Mouse (Mus musculus): ENCODE measurements around the gene Krtap8-1. TPM values are rescaled to one million over a fixed set of nuclear protein-coding genes. Genes with fewer than 3 reads are reported as not detected.

Gene Krtap8-1
- not detected for total RNA-seq (2021)
- long read RNA-seq, experiment 1, result 0 reads
- long read RNA-seq, experiment 2, result 0 reads

DNA sequence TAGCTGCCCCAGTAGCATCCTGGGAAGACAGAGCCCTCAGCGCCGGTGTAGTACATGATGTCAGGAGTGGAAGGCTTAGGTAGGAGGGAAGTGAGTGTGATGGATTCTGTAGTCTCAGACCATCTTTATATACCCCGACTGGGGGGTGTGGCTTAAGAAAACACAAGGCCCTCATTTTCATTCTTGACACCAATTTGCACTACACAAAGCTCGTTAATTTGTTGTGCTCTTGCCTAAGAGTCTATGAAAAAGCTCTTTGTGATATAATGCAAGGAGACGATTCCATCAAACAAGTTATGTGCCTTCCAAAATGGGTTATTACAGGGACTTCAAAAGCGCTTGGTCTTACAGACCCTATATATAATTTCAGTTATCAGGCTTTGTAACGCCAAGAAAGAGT lies at the start of gene Krtap8-1:
Gene Krtap8-1, minus strand, starts transcription at position 101 of the 400 bp plus-strand sequence.
- DNase-seq (ENCODE audit: low spot score in 2 of 2), result no peak

DNA sequence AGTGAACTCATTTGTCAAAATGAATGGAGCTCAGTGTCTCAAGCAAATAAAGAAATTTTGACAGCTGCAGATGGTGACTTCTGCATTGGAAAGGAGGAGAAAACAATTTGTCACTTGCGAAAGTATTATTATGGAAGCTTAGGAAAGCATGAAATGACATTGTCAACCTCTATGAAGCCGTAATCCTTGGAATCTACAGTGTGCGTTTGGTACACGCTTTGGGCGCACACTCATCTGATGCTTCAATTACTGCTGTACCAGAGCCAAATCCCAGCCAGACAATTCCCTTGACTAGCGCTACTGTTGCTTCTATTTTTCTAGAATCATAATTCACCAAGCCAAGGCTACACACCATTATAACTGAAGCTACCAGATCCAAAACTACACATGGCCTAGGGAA lies 49.6 kb upstream of the Krtap8-1 start:
- no peak for DNase-seq (ENCODE audit: low spot score in 2 of 2)

DNA sequence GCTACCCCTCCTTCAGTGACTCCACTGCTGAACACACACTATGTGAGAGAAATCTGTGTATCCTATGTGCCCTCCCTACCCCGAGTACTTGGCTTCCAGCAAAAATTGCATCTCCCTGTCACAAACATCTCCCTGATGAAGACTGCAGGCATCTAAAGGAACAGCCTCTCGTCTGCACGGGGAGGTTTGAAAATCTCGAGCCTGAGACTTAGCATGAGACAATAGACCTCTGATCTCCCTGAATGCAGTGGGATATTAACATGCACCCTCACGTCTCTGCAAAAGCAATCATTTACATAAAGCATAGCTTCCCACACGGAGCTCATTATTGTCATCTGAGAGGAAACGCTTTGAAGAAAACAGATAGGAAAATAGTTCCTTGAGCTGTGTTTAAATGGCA lies 42.8 kb upstream of the Krtap8-1 start:
- no peak for DNase-seq (ENCODE audit: low spot score in 2 of 2)

DNA sequence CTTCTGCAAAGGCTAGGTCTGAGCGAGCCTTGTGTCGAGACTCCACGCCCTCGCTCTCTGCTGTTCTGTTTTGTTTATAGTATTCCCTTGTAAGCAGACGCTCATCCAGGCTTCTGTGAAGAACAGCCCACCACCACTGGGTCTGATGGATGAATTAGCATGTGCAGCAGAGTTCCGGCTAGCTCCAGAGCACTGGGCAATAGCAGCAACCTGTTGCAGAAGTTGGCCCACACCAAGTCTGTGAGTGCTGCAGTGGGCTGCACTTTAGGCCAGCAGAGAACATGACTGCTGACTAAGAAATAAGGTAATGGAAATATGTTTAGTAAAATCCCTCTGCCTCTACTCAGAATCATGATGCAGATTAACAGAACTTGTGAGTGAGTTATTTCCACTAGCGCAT lies 42.1 kb upstream of the Krtap8-1 start:
- DNase-seq (ENCODE audit: low spot score in 2 of 2), result no peak

DNA sequence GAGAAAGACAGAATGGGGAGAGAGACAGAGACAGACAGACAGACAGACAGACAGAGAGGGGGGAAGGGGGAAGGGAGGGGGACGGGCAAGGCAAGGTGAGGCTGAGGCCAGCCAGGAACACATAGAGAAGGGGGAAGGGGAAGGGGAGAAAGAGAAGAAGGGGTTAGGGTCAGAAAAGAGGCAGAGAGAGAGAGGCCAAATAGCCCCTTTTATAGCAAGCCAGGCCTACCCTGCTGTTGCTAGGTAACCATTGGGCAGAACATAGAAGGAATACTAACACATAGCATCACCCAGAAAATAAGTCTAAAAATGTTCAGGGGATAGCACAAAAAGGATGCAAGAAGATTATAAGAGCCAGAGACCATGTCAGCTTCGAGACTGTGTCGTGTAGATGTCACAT lies 40.6 kb upstream of the Krtap8-1 start:
- DNase-seq (ENCODE audit: low spot score in 2 of 2), result no peak

DNA sequence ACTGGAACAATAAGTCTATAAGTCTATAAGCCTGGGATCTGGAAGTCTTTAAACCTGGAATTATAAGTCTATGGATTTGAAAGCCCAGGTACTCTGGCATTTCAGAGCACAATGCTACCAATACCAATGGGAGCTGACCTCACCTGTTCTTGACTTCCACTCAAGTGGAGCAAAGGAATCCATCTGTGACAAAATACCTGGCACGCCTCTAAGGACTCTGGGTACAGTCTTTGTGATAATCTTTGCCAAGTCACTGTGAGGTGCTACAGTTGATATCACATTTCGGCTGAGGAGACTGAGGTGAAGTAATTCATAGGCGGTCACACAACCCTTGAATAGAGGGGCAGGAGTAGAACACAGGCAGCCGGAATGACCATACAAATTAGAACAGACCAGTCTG lies 33.2 kb upstream of the Krtap8-1 start:
- DNase-seq (ENCODE audit: low spot score in 2 of 2), result no peak

DNA sequence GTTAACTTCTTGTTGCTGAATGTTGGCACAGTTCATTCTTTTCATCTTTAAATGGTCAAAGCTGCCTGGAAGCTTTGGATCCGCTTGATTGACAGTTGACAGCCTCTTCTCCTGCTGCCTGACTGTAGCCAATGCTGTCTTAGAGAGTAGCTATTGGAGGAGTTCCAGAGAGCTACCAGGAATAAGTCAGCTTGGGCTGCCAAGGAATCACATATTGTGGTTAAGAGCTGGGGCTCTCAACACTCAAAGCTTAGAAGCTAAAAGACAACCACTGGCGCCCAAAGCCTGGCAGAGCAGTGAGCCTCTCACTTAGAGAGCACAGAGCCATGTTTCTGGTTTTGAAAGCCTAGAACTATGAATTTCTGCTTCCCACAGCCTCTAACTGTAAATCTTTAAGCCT lies 32.8 kb upstream of the Krtap8-1 start:
- DNase-seq (ENCODE audit: low spot score in 2 of 2), result no peak

DNA sequence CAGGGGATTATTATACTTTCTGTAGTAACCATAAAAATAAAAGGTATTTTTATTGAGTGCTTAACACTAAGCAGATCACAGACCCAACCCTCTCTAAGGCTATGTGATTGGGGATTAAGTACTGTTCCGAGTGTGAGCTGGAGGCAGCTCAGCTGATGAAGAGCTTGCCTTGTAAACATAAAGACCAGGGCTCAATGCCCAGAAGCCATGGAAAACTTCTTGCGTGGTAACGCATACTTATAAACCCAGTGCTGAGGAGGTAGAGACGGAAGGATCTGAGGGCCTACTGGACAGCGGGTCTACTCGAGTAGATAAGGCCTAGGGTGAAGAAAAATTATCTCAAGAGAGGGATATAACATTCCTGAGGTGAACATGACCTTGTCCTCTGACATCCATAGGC lies 32.3 kb upstream of the Krtap8-1 start:
- no peak for DNase-seq (ENCODE audit: low spot score in 2 of 2)

DNA sequence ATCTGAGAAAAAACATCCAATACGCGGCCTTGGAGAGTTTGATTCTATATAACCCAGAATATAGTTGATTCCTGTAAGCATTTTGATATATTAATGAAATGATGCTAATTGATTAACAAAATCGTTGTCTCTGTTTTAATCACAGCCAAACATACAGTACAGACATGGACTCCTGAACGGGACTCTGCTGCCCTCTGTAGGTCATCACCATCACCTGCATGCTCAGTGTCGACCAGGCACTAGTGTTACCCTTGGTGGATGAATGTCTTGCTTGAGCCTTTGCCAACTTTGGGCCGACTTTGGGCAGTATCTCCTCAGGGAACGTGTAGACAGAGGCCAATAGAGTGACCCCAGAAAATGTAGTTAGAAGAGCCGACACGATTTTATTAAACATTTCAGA lies 29.9 kb upstream of the Krtap8-1 start:
- peak; percentile 49 to 52 for DNase-seq (ENCODE audit: low spot score in 2 of 2)

DNA sequence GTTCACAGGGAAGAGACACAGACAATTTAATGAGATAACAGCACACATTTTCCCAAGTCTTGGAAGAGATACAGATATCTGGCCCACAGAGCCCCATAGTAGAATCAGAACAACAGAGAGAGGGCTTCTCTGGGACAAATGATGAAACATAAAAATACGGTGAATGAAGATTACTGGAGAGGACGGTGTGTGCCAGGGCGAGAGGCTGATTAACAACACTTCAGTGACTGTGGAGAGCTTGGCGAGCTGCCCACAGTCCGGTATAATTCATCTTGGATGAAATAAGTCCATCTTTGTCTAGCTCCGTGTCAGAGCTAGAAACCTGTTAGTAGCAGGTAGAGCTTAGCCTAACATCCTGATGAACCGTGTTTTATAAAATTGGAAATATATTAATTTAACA lies 25.7 kb upstream of the Krtap8-1 start:
- DNase-seq (ENCODE audit: low spot score in 2 of 2), result no peak

DNA sequence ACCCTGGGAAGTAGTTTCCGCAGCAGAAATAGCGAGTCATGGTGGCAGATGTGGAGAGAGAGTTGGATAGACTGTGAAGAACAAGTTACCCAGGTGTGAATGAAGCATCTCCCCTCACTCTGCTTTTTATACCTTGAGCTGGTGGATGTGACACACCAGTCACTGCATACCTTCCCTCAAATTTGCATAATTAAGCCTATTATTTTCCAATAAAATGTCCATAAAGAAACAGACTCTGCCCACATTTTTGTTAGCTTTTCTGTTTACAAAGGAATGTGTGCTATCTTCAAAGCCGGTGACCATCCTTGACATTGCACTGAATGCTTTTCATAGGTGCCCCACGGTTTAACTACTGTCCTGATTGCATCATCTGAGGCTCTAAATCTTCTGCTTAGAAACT lies 20.5 kb upstream of the Krtap8-1 start, which contains the start of gene Krtap7-1:
Gene Krtap7-1, minus strand, starts transcription at position 101 of the 400 bp plus-strand sequence.
- DNase-seq (ENCODE audit: low spot score in 2 of 2), result no peak

DNA sequence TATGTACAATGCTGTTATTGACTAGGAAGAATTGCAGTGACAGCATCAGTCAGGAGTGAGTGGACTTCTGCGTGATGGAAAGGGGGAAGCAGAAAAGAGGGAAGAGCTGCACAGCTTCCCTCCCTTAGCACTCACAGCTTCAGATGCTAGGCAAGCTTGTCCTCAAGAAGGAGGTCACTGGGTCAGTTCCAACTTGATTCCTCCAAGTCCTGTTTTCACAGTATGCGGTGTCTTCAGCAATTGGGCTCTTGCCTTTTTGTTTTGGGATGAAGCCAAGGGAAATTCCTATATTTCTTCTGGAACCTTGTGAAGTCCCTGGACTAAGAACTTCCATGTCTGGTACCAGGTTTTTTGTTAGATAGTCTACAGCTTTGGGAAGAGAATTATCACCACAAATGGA lies 15.8 kb upstream of the Krtap8-1 start:
- DNase-seq (ENCODE audit: low spot score in 2 of 2), result no peak

DNA sequence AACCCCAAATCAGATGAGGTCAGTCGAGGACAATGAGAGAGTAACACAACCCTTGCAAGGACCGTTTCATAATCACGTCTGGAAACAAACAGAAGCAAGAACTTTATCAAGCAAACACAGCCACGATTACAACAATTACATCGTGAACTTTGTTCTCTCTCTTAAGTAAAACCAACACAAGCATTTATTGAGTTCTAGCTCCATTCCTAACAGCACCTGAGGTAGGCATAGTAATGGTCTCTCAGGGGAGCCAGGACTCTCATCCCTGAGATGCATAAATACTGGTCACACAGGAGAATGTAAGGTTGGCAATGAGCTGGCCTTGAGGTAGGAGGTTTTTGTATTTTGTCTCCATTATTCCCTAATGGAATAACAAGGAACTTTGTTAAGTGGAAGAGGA lies 14.1 kb upstream of the Krtap8-1 start:
- no peak for DNase-seq (ENCODE audit: low spot score in 2 of 2)

DNA sequence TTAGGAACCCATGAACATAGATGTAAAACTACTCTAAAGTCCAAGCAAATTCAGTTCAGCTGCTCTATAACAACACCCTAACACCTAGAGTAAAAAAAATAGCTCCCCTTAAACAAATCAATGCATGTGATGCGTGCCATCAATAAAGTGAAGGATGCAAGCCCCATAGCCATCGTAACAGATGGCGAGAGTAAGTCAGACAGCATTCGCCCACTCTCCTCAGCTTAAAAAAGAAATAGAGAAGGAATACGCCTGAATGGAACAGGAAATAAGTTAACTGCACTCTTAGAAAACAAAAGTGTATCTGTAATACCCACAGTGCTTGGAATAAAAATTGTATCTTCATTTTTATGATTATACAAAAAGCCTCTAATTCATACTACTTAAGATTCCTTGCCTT lies 9.2 kb upstream of the Krtap8-1 start:
- DNase-seq (ENCODE audit: low spot score in 2 of 2), result peak in 1 of 2 experiments; percentile 19

DNA sequence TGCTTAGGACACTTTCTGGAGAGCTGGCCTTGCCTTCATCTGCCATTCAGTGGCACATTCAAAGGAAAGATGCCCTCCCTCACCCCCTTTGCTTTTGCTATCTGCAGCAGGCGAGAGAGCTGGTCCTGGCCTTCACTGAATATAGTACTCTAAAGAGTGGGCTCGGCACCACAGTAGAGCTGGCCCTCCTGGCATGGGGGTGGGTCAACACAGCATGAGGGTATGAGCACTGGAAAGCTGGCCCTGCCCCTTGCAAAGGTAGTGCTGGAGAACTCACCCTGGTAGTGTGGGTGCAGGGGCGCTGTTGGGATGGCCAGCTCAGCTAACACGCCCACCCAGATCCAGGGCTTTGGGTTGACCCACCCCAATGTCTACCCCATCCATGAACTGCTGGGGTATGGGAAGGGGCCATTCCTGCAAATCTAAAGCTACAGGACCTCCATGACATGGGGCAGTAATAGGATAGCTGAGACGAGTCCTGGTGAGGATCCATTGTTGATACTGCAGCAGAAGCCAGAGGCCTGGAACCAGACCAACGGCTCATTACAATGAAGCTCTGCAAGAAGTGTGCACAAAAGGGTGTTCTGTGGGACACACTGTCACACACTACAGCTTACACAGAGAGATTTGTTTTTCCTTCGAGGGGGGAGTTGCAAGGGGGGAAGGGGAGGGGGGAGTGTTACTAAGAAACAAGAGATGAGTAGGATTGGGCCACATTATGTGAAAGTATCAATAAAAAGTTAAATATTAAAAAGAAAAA lies 7.8 kb upstream of the Krtap8-1 start:
- DNase-seq (ENCODE audit: low spot score in 2 of 2), result no peak

DNA sequence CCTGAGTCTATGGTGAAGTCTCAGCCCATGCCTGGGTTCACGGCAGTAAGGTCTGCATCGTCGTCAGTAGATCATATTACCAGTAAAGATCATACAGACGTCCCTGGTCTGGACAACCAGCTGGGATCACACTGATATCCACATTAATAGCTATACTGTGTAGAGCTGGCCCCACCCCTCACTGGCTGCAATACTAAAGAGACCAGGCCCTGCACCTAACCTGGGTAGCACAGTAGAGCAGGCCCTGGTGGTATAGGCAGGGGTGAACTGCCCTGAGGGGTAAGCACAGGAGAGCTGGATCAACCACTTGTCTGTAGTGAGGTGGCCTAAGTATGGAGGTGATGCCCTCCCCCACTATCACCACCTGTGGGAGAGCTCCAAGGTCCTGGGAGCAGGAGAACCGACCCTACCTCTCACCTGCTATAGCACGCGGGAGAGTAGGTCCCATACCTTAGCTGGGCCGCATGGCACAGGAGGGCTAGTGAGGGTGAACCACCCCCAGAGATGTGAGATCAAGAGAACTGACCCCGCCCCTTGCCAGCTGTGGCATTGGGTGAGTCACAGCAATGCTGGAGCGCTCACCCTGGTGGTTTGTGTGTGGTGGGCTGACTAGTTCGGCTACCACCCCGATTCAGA lies 10.0 kb downstream of the Krtap8-1 start:
- DNase-seq (ENCODE audit: low spot score in 2 of 2), result no peak

DNA sequence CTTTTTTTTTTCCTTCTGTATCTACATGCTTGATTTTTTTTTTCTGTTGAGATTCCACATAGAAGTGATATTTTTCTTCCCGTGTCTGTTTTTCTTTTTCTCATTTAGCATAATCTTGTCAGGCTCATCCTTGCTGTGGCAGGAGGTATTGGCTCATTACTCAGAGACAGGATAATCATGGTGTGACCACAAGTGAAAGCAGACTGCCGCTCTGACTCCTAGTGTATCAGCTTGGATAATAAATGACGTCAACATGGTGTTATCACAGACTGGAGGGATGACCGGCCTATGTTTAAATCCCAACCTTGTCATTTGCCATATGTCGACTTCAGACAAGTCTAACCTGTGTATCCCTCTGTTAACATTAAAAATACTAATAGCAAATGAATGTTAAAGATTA lies 26.6 kb downstream of the Krtap8-1 start:
- no peak for DNase-seq (ENCODE audit: low spot score in 2 of 2)

Other genes starting within 250 kb of the Krtap8-1 start
- not detected for gene Krtap21-1, start 84.1 kb downstream of the Krtap8-1 start, total RNA-seq (2021)
- gene Krtap6-2, start 67.8 kb downstream of the Krtap8-1 start, total RNA-seq (2021), result not detected
- not detected for gene Krtap7-1, start 20.4 kb upstream of the Krtap8-1 start, total RNA-seq (2021)
- gene Krtap11-1, start 83.2 kb upstream of the Krtap8-1 start, total RNA-seq (2021), result not detected

Measured in left cerebral cortex, adult 18-20 months (tissue).